Mouse (Mus musculus) thymus, adult 2 months (tissue): ENCODE results near the gene Col20a1. TPM values are rescaled to one million over a fixed set of nuclear protein-coding genes. Genes with fewer than 3 reads are reported as not detected.

ENCODE experiments used
- DNase-seq: peaks from one replicate; pipeline ENCODE4 v3.0.0; 2021
- H3K27ac ChIP-seq: fragments of 200-500 bp; 2 replicates; pipeline ENCODE4 v1.5.1; 2012; ENCODE audit warnings: low read length, control low read depth; ENCODE audit not compliant: control insufficient read depth, insufficient read depth
- H3K27me3 ChIP-seq: fragments of 200-500 bp; 2 replicates; pipeline ENCODE4 v1.6.1; 2012; ENCODE audit warnings: mild to moderate bottlenecking, low read length, moderate library complexity, mixed read lengths; ENCODE audit not compliant: control insufficient read depth, insufficient read depth
- H3K36me3 ChIP-seq: fragments of 200-500 bp; 2 replicates; pipeline ENCODE4 v1.6.1; 2012; ENCODE audit warnings: mild to moderate bottlenecking, low read length, moderate library complexity; ENCODE audit not compliant: control insufficient read depth, insufficient read depth
- H3K4me1 ChIP-seq: fragments of 200-500 bp; replicated peaks from 2 replicates; pipeline ENCODE4 v1.6.1; 2012; ENCODE audit warnings: low read length; ENCODE audit not compliant: control insufficient read depth, insufficient read depth
- H3K4me3 ChIP-seq: fragments of 200-500 bp; 2 replicates; pipeline ENCODE4 v1.5.1; 2012; ENCODE audit warnings: mild to moderate bottlenecking, low read length, control low read depth, moderate library complexity; ENCODE audit not compliant: control insufficient read depth, insufficient read depth
- CTCF ChIP-seq: fragments of 200-500 bp; IDR thresholded peaks from 2 replicates; pipeline ENCODE4 v1.5.1; 2012; ENCODE audit warnings: mild to moderate bottlenecking, control low read depth, low read length, moderate library complexity, borderline replicate concordance; ENCODE audit not compliant: control insufficient read depth, poor library complexity, insufficient read depth; ENCODE audit errors: extremely low read depth
- POLR2A ChIP-seq: fragments of 200-500 bp; IDR thresholded peaks from 2 replicates; pipeline ENCODE4 v1.6.1; 2012; ENCODE audit warnings: mild to moderate bottlenecking, low read length, control low read depth, moderate library complexity; ENCODE audit not compliant: control insufficient read depth, poor library complexity, insufficient read depth; ENCODE audit errors: extremely low read depth
- WGBS: fragments of 180-500 bp; shearing (Covaris S2); methylation state at CpG from one replicate; pipeline ENCODE4 v1.1.7; 2018; 5-methylcytosine and 5-hydroxymethylcytosine counted together
- polyA plus RNA-seq: library from polyadenylated mRNA; depleted of rRNA; stranded (reverse); fragments of >200 nt; gene quantifications from 2 replicates; pipeline ENCODE4 v1.2.3, GENCODE M21; 2012; rRNA removed

Col20a1 gene
- polyA plus RNA-seq, 1 experiment = 3.3 TPM

DNA sequence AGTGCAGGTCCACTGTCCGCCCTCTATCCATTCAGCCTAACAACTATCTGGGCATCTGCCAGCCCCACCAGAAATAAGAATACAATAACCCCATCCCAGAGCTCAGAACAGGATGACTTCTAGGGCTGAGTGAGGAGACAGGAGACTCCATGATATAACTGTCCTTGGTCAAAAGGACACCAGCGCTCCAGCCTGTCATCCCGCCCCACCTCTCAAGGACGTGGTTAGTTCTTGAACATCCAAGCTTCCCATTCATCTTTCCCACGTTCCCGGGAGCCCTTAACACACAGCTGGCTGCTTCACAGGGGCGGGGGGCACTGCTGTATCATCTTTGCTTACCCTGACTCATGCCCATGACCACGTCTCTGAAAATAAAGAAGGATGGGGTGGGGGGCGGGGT lies 62.7 kb downstream of the Col20a1 start:
- H3K36me3 ChIP-seq = no peaks in the 10 kb centered on the region
- WGBS = 86% methylated on average over 9 of the region's 9 CpGs
- H3K4me3 ChIP-seq = no peak overlapping the region
- H3K27ac ChIP-seq = no peak overlapping the region
- DNase-seq = no peak
- no peaks in the 10 kb centered on the region for H3K4me1 ChIP-seq
- no peak for TF ChIP-seq CTCF
- no peak for TF ChIP-seq POLR2A
- no peaks in the 10 kb centered on the region for H3K27me3 ChIP-seq

GRCm38 (mm10) chr2:181052171-181052570 lies 65.8 kb downstream of the Col20a1 start:
- TF ChIP-seq POLR2A = no peak
- no peak for TF ChIP-seq CTCF
- Histone ChIP-seq H3K4me1 (no peaks in the 10 kb centered on the region), H3K27me3 (no peaks in the 10 kb centered on the region), H3K36me3 (no peaks in the 10 kb centered on the region), H3K27ac (no peak overlapping the region), H3K4me3 (no peak overlapping the region)
- no peak for DNase-seq
- WGBS = 85% methylated on average over 1 of the region's 1 CpGs

DNA sequence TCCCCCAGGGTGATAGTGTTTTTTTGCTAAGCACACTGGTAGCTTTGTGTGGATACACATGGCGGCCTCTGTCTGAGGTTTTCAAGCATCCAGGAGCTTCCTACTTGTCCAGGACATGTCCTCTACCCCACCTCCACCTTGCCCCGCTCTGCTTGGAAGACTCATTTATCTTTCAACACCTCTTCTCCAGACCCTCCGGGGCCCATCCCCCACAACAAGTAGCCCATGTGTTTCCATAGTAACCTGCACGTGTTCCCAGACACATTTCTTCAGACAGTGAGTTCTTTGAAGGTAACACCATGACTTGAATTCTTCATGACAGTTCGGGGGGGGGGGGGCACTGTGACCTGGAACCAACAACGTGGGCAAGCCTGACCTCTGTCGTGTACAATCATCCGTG lies 71.0 kb downstream of the Col20a1 start:
- no peaks in the 10 kb centered on the region for H3K27me3 ChIP-seq
- H3K36me3 ChIP-seq = no peaks in the 10 kb centered on the region
- TF ChIP-seq CTCF (no peak), POLR2A (no peak)
- no peak overlapping the region for H3K4me3 ChIP-seq
- 66% methylated on average over 8 of the region's 8 CpGs for WGBS
- H3K4me1 ChIP-seq = no peaks in the 10 kb centered on the region
- no peak for DNase-seq
- H3K27ac ChIP-seq = no peak overlapping the region

DNA sequence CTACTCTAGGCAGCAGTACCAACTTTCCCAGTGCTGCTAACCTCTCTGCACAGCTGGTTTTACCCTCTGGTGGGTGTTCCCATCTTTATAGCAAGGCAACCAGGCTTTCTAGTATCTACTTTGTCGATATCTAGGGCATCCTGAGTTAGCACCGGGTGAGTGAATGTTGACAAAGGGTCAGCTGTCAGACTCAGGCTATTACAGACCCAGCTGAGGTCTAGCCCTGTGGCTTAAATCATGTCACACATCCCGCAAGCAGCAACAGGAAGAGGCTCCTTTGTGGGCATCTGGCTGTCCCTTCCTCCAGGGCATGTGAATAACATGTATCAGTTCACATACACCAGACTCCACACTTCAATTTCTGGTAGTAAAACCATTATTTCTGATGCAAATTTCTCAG lies 71.9 kb downstream of the Col20a1 start:
- Histone ChIP-seq H3K36me3 (no peaks in the 10 kb centered on the region), H3K27ac (no peak overlapping the region), H3K27me3 (no peaks in the 10 kb centered on the region), H3K4me1 (no peaks in the 10 kb centered on the region), H3K4me3 (no peak overlapping the region)
- 35% methylated on average over 3 of the region's 3 CpGs for WGBS
- DNase-seq = no peak
- no peak for TF ChIP-seq POLR2A
- TF ChIP-seq CTCF = no peak

DNA sequence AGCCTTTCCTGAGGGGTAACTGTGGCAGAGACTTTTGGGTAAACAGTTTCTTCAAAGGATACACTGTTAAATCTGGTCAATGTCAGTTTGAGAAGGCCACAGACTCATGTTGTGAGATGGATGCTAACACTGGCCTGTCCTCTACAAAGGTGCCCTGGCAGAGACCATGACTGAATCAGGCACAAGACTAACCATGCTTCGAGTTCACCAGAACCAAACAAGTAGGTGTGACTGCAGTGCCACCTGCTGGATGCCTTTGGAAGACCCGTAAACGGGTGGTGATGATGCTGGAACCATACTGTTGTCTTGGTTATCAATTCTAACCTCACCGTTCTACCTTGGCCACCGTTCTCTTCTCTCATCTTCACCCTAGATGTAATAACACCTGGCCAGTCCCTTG lies 73.8 kb downstream of the Col20a1 start:
- H3K4me3 ChIP-seq = no peak overlapping the region
- no peaks in the 10 kb centered on the region for H3K36me3 ChIP-seq
- no peak for TF ChIP-seq CTCF
- no peak for TF ChIP-seq POLR2A
- peak; percentile 54 for DNase-seq
- no peaks in the 10 kb centered on the region for H3K27me3 ChIP-seq
- 21% methylated on average over 5 of the region's 5 CpGs for WGBS
- no peaks in the 10 kb centered on the region for H3K4me1 ChIP-seq
- H3K27ac ChIP-seq = no peak overlapping the region

DNA sequence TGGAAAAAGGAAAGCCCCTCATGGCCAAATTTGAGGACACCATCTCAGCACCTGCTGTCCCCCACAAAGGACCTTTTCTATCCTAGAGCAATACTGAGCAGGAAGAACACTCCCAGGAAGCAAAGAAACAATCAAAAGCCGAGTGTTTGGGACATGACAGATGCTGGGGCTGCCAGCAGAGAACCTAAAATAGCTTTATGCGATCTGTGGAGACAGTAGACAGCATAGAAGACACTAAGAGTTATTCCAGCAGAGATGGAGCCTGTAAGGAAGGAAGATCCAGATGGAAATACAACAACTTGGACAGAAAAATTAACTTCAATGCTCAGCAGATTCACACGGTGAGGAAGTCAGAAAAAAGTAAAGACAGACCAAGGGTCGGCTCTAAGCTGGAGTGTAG lies 79.5 kb downstream of the Col20a1 start:
- TF ChIP-seq POLR2A = no peak
- no peak for TF ChIP-seq CTCF
- no peaks in the 10 kb centered on the region for H3K27me3 ChIP-seq
- no peak for DNase-seq
- 37% methylated on average over 4 of the region's 4 CpGs for WGBS
- H3K27ac ChIP-seq = no peak overlapping the region
- no peaks in the 10 kb centered on the region for H3K36me3 ChIP-seq
- H3K4me3 ChIP-seq = no peak overlapping the region
- H3K4me1 ChIP-seq = no peaks in the 10 kb centered on the region

Other genes with a start within 250 kb of the Col20a1 start
- 0.16 and 0.46 TPM in 2 replicates for gene Bhlhe23, start 209.6 kb upstream of the Col20a1 start, polyA plus RNA-seq
- 76.7 and 78.3 TPM in 2 replicates for gene Ythdf1, start 65.6 kb upstream of the Col20a1 start, polyA plus RNA-seq
- gene Birc7, start 57.5 kb upstream of the Col20a1 start, polyA plus RNA-seq = 0.08 and 0.19 TPM in 2 replicates
- gene Nkain4, start 31.8 kb upstream of the Col20a1 start, polyA plus RNA-seq = 12.5 and 24.6 TPM in 2 replicates
- gene Arfgap1, start 19.3 kb upstream of the Col20a1 start, polyA plus RNA-seq = 65.5 and 68.4 TPM in 2 replicates
- 0.18 and 0.27 TPM in 2 replicates for gene Chrna4, start 57.0 kb downstream of the Col20a1 start, polyA plus RNA-seq
- gene Kcnq2, start 148.8 kb downstream of the Col20a1 start, polyA plus RNA-seq = 0.24 and 0.32 TPM in 2 replicates
- gene Eef1a2, start 170.5 kb downstream of the Col20a1 start, polyA plus RNA-seq = 2.7 and 42.5 TPM in 2 replicates
- 191 and 219 TPM in 2 replicates for gene Ppdpf, start 200.7 kb downstream of the Col20a1 start, polyA plus RNA-seq
- gene Ptk6, start 216.3 kb downstream of the Col20a1 start, polyA plus RNA-seq = 0.22 and 0.32 TPM in 2 replicates
- gene Srms, start 226.7 kb downstream of the Col20a1 start, polyA plus RNA-seq = 0.71 and 0.86 TPM in 2 replicates
- gene Fndc11, start 233.5 kb downstream of the Col20a1 start, polyA plus RNA-seq = 0.85 and 0.88 TPM in 2 replicates